Mouse (Mus musculus) kidney, postnatal 25 days (tissue): ENCODE measurements around the gene Vmn1r86.
A peak's percentile ranks its signal among the peaks of the same experiment; 100 is the strongest.
"Not testable (repeated sequence)": the region's sequence is repeated elsewhere in the genome, so short reads cannot be mapped to it uniquely, and the experiment has no call there.

Source experiments
- DNase-seq, 2 experiments: peaks; one replicate each; pipeline ENCODE4 v3.0.0; 2021; ENCODE audit warnings: mixed read lengths in 2 of 2

The Vmn1r86 gene

GRCm38 (mm10) chr7:13119817-13120216 is at the start of gene Vmn1r86:
Gene Vmn1r86, minus strand, starts transcription at chr7:13119917.
- DNase-seq = no peak

GRCm38 (mm10) chr7:13159268-13159667 is 39.6 kb upstream of the Vmn1r86 start, which contains the start of gene Vmn1r88:
Gene Vmn1r88, plus strand, starts transcription at chr7:13159568.
- DNase-seq = no peak

- no peak for DNase-seq
Observed at GRCm38 (mm10) chr7:13140057-13140456, 20.3 kb upstream of the Vmn1r86 start, which contains the start of gene Vmn1r87. Gene Vmn1r87, minus strand, starts transcription at chr7:13140157.

GRCm38 (mm10) chr7:13137340-13137739 is 17.6 kb upstream of the Vmn1r86 start:
- no peak for DNase-seq

- DNase-seq = no peak
Observed at GRCm38 (mm10) chr7:13131856-13132255, 12.1 kb upstream of the Vmn1r86 start.

- not testable (repeated sequence) for DNase-seq
Observed at GRCm38 (mm10) chr7:13123554-13124153, 3.9 kb upstream of the Vmn1r86 start.

- DNase-seq = no peak
Observed at GRCm38 (mm10) chr7:13095073-13095472, 24.6 kb downstream of the Vmn1r86 start, which contains the start of gene Vmn1r85. Gene Vmn1r85, minus strand, starts transcription at chr7:13095173.

- DNase-seq = no peak
Observed at GRCm38 (mm10) chr7:13072293-13072692, 47.4 kb downstream of the Vmn1r86 start.

GRCm38 (mm10) chr7:13063399-13063798 is 56.3 kb downstream of the Vmn1r86 start:
- DNase-seq = not testable (repeated sequence)

GRCm38 (mm10) chr7:13059536-13059935 is 60.2 kb downstream of the Vmn1r86 start:
- DNase-seq = no peak

- DNase-seq = no peak
Observed at GRCm38 (mm10) chr7:13056913-13057700, 62.6 kb downstream of the Vmn1r86 start.

- peak; percentile 97 to 99 for DNase-seq
Observed at GRCm38 (mm10) chr7:13054287-13055010, 65.3 kb downstream of the Vmn1r86 start, which contains the start of gene Mzf1. Gene Mzf1, minus strand, starts transcription at chr7:13054764.

GRCm38 (mm10) chr7:13053961-13054286 is 65.8 kb downstream of the Vmn1r86 start:
- DNase-seq = no peak

- no peak for DNase-seq
Observed at GRCm38 (mm10) chr7:13053501-13053900, 66.2 kb downstream of the Vmn1r86 start.

- DNase-seq = no peak
Observed at GRCm38 (mm10) chr7:13053001-13053400, 66.7 kb downstream of the Vmn1r86 start.
